In genomic region chrX:133921187-133921586, GRCm38 (mm10) we compare ENCODE assay signal across 25 mouse cellular contexts. TPM values are rescaled to one million over a fixed set of nuclear protein-coding genes. Genes with fewer than 3 reads are reported as not detected.
DNase-seq lines count a peak whose midpoint lies in the region; ATAC-seq and TF ChIP-seq lines count a peak whose summit lies in the region.
"Had no signal": no experiment of that assay in that cellular context is flagged by ENCODE, and none has a peak within 500 bp of the region (broad histone marks: within the 10 kb centered on the region; RNA-seq: fewer than 3 reads in every experiment).

No protein-coding gene starts in this region.

- H3K9me3 ChIP-seq in MEL (replicated peaks; ENCODE audit: insufficient read depth, low read length) = no peaks in the 10 kb centered on the region
- H3K9me3 ChIP-seq: embryonic facial prominence, embryonic 13.5 days; embryonic facial prominence, embryonic 15.5 days; forebrain, embryonic 10.5 days; forebrain, embryonic 12.5 days; G1E had no signal

- peak; percentile 29 for DNase-seq in MEL (ENCODE audit: low read depth, low spot score)
- no peak for DNase-seq in lung, postnatal 36 days
- DNase-seq in cerebellum, adult 11 months = no peak
- DNase-seq: adrenal gland, adult 2 months; adrenal gland, postnatal 10 days; adrenal gland, postnatal 25 days; B cell, adult 2 months; cerebellum, adult 11-12 months; cerebellum, adult 2 months; cerebellum, adult 9-10 months; cerebellum, postnatal 10 days; cerebellum, postnatal 25 days; embryo, embryonic 11 days had no signal

- no peak overlapping the region for H3K9ac ChIP-seq in MEL (ENCODE audit: control insufficient read depth, low read depth, low read length, poor library complexity, severe bottlenecking)
- H3K9ac ChIP-seq: embryonic facial prominence, embryonic 13.5 days; embryonic facial prominence, embryonic 15.5 days; forebrain, embryonic 12.5 days had no signal

- H3K4me3 ChIP-seq in MEL (ENCODE audit: control insufficient read depth in 1 of 2, insufficient read depth in 1 of 2, low read depth in 2 of 2, low read length in 2 of 2) = no peak overlapping the region
- H3K4me3 ChIP-seq: embryonic facial prominence, embryonic 13.5 days; embryonic facial prominence, embryonic 15.5 days; erythroblast, embryonic 14.5 days; forebrain, embryonic 10.5 days; forebrain, embryonic 12.5 days had no signal

- H3K79me2 ChIP-seq in MEL (ENCODE audit: control insufficient read depth, insufficient read depth, low read length, poor library complexity) = no peaks in the 10 kb centered on the region

- H3K4me1 ChIP-seq in MEL (ENCODE audit: control insufficient read depth in 1 of 2, insufficient read depth in 2 of 2, low read length in 2 of 2) = peaks cover 0 to 2% of the 10 kb centered on the region in 2 experiments; a peak in 1 of 4 replicates
- H3K4me1 ChIP-seq: embryonic facial prominence, embryonic 13.5 days; embryonic facial prominence, embryonic 15.5 days; forebrain, embryonic 10.5 days; forebrain, embryonic 12.5 days had no signal

- peaks cover 0 to 3% of the 10 kb centered on the region in 2 experiments; a peak in 2 of 4 replicates for H3K36me3 ChIP-seq in MEL (ENCODE audit: control insufficient read depth in 1 of 2, insufficient read depth in 2 of 2, low read length in 2 of 2)
- H3K36me3 ChIP-seq: embryonic facial prominence, embryonic 13.5 days; embryonic facial prominence, embryonic 15.5 days; forebrain, embryonic 10.5 days; forebrain, embryonic 12.5 days; G1E had no signal

- peak; percentile 52; the same call in 1 of the 2 replicates for ATAC-seq in granulocyte monocyte progenitor cell, adult 5-6 weeks (replicated peaks; ENCODE audit: poor library complexity, severe bottlenecking)
- ATAC-seq in megakaryocyte-erythroid progenitor cell, adult 5-6 weeks (replicated peaks; ENCODE audit: low FRiP score, low TSS enrichment, poor library complexity, severe bottlenecking) = peak; percentile 50; the same call in 1 of the 2 replicates
- ATAC-seq: CD4-positive, CD25-positive, alpha-beta regulatory T cell, adult 4 months; forebrain, embryonic 14.5 days; forebrain, embryonic 16.5 days had no signal

- no peak for TF ChIP-seq POLR2A in MEL (IDR thresholded peaks at IDR 0.05; ENCODE audit: control insufficient read depth in 1 of 2, insufficient read depth in 1 of 2, low read depth in 1 of 2, low read length in 2 of 2, poor library complexity in 1 of 2)

- H3K27me3 ChIP-seq in MEL (ENCODE audit: control insufficient read depth in 1 of 2, insufficient read depth in 2 of 2, low read length in 2 of 2) = no peaks in the 10 kb centered on the region
- H3K27me3 ChIP-seq: CH12.LX; embryonic facial prominence, embryonic 15.5 days had no signal

- no peak overlapping the region for H3K27ac ChIP-seq in MEL (ENCODE audit: control insufficient read depth, low read depth, low read length)
- H3K27ac ChIP-seq: embryonic facial prominence, embryonic 13.5 days; embryonic facial prominence, embryonic 15.5 days; forebrain, embryonic 10.5 days; forebrain, embryonic 12.5 days had no signal

- no peak for TF ChIP-seq CTCF in MEL (IDR thresholded peaks at IDR 0.05 in 2 of 3, conservative IDR thresholded peaks at IDR 0.05 in 1 of 3; ENCODE audit: control insufficient read depth in 1 of 3, insufficient read depth in 1 of 3, low read depth in 2 of 3, low read length in 3 of 3, poor library complexity in 1 of 3, severe bottlenecking in 1 of 3)

- TF ChIP-seq EP300 in MEL (IDR thresholded peaks at IDR 0.05; ENCODE audit: low read depth in 1 of 2, low read length in 2 of 2) = peak; percentile 34 to 39; a peak in 1 of 4 replicates

- no peak for TF ChIP-seq RAD21 in MEL (IDR thresholded peaks at IDR 0.05; ENCODE audit: low read depth, low read length)

TF ChIP-seq in MEL, 35 proteins besides CTCF, POLR2A, EP300 and RAD21:
- TF ChIP-seq ZNF384 (IDR thresholded peaks at IDR 0.05; ENCODE audit: low read depth, low read length) (no peak), NELFE (IDR thresholded peaks at IDR 0.05; ENCODE audit: low read depth, low read length) (no peak), E2F4 (IDR thresholded peaks at IDR 0.05; ENCODE audit: borderline replicate concordance, low read depth, low read length) (no peak), ETS1 (IDR thresholded peaks at IDR 0.05; ENCODE audit: low read depth, low read length) (peak; percentile 55), TAL1 (IDR thresholded peaks at IDR 0.05; ENCODE audit: low read length) (no peak), MAX (IDR thresholded peaks at IDR 0.05; ENCODE audit: low read length) (no peak)

RNA-seq across cellular contexts. Expression of gene Srpx2, which starts 13.0 kb away (rescaled TPM):
- total RNA-seq in MEL (2012; rRNA removed) = not detected in 2 replicates
- polyA plus RNA-seq in MEL (2012; ENCODE audit: insufficient read depth in 1 of 2, insufficient read length in 2 of 2, low read depth in 1 of 2, low replicate concordance in 2 of 2, missing spikeins in 1 of 2) = not detected
- total RNA-seq in granulocyte monocyte progenitor cell, adult 5-6 weeks (2014; fragmentation: Nextera tagmentation) = not detected in 2 replicates
- not detected in 2 replicates for total RNA-seq in granulocyte monocyte progenitor cell, adult 5-6 weeks (2017)
- total RNA-seq in megakaryocyte-erythroid progenitor cell, adult 5-6 weeks (2014; fragmentation: Nextera tagmentation) = not detected in 2 replicates
- not detected in 2 replicates for total RNA-seq in megakaryocyte-erythroid progenitor cell, adult 5-6 weeks (2017)
- total RNA-seq: CH12.LX, G1E had no signal
- polyA plus RNA-seq: CD4-positive, CD25-positive, alpha-beta regulatory T cell, adult 4 months; G1E had no signal

RNA-seq across cellular contexts. Expression of gene Tspan6, which starts 23.0 kb away (rescaled TPM):
- total RNA-seq in MEL (2012; rRNA removed) = 14.1 and 15.7 TPM in 2 replicates
- polyA plus RNA-seq in MEL (2012; ENCODE audit: insufficient read depth in 1 of 2, insufficient read length in 2 of 2, low read depth in 1 of 2, low replicate concordance in 2 of 2, missing spikeins in 1 of 2) = 10 to 100 TPM in 1 of 2 experiments, not detected in 1; 22.0 TPM
- total RNA-seq in granulocyte monocyte progenitor cell, adult 5-6 weeks (2014; fragmentation: Nextera tagmentation) = 1.6 TPM in 1 of 2 replicates, not detected in the other
- total RNA-seq in granulocyte monocyte progenitor cell, adult 5-6 weeks (2017) = 2.3 TPM in 1 of 2 replicates, not detected in the other
- 4.0 and 6.1 TPM in 2 replicates for total RNA-seq in megakaryocyte-erythroid progenitor cell, adult 5-6 weeks (2014; fragmentation: Nextera tagmentation)
- 5.7 and 14.9 TPM in 2 replicates for total RNA-seq in megakaryocyte-erythroid progenitor cell, adult 5-6 weeks (2017)
- total RNA-seq: G1E had no signal
- polyA plus RNA-seq: erythroblast, embryonic 14.5 days; G1E had no signal
